Mouse (Mus musculus) ES-E14 (cell line): ENCODE measurements around the gene Prr15l. TPM values are rescaled to one million over a fixed set of nuclear protein-coding genes. Genes with fewer than 3 reads are reported as not detected.

Experiments
- DNase-seq: peaks from one replicate; pipeline ENCODE4 v3.0.0-alpha.2; 2013; ENCODE audit warnings: low read depth, low spot score
- H3K27ac ChIP-seq: 2 replicates; pipeline ENCODE4 v1.5.1; 2012; ENCODE audit warnings: low read depth, mild to moderate bottlenecking, low read length, moderate library complexity, mixed read lengths; ENCODE audit not compliant: poor library complexity, insufficient read depth, severe bottlenecking
- H3K36me3 ChIP-seq: 2 replicates; pipeline ENCODE4 v1.6.1; 2012; ENCODE audit warnings: mild to moderate bottlenecking, low read length, moderate library complexity, mixed read lengths; ENCODE audit not compliant: control insufficient read depth, poor library complexity, insufficient read depth, severe bottlenecking
- H3K4me1 ChIP-seq, 2 experiments: fragments of 150-350 bp in 1 of 2; sonication (generic) in 1 of 2; 2 replicates each; pipeline ENCODE4 v1.6.1; 2012; ENCODE audit warnings: low read length in 2 of 2, mild to moderate bottlenecking in 1 of 2, mixed read lengths in 1 of 2; ENCODE audit not compliant: control insufficient read depth in 2 of 2, insufficient read depth in 2 of 2, poor library complexity in 1 of 2
- H3K4me3 ChIP-seq, 2 experiments: fragments of 150-350 bp in 1 of 2; sonication (generic) in 1 of 2; 2 replicates each; pipeline ENCODE4 v1.5.1; 2012; ENCODE audit warnings: low read length in 2 of 2, low read depth in 1 of 2, mild to moderate bottlenecking in 1 of 2, mixed read lengths in 1 of 2; ENCODE audit not compliant: insufficient read depth in 1 of 2, poor library complexity in 1 of 2, severe bottlenecking in 1 of 2
- H3K9ac ChIP-seq: 2 replicates; pipeline ENCODE4 v1.6.1; 2012; ENCODE audit warnings: low read depth, mild to moderate bottlenecking, low read length, mixed read lengths; ENCODE audit not compliant: poor library complexity, insufficient read depth, severe bottlenecking
- H3K9me3 ChIP-seq: fragments of 150-350 bp; sonication (generic); 2 replicates; pipeline ENCODE4 v1.6.1; 2012; ENCODE audit warnings: low read depth, mild to moderate bottlenecking, low read length; ENCODE audit not compliant: control insufficient read depth, insufficient read depth
- CHD2 ChIP-seq: IDR thresholded peaks from 2 replicates; pipeline ENCODE4 v1.6.1; 2014; ENCODE audit warnings: mild to moderate bottlenecking, low read depth, low read length, inconsistent platforms
- HCFC1 ChIP-seq: IDR thresholded peaks from 2 replicates; pipeline ENCODE4 v1.6.1; 2012; ENCODE audit warnings: low read length, inconsistent platforms, borderline replicate concordance; ENCODE audit not compliant: insufficient read depth
- MAFK ChIP-seq: IDR thresholded peaks from 2 replicates; pipeline ENCODE4 v1.6.1; 2014; ENCODE audit warnings: mild to moderate bottlenecking, low read depth, low read length, inconsistent platforms; ENCODE audit not compliant: insufficient read depth
- ZC3H11A ChIP-seq: IDR thresholded peaks from 2 replicates; pipeline ENCODE4 v1.6.1; 2012; ENCODE audit warnings: low read depth, mild to moderate bottlenecking, inconsistent platforms, low read length, borderline replicate concordance
- ZNF384 ChIP-seq: IDR thresholded peaks from 2 replicates; pipeline ENCODE4 v1.6.1; 2012; ENCODE audit warnings: low read depth, low read length, inconsistent platforms
- in situ Hi-C, 2 experiments: fragments of 600-800 bp; cut with MboI; formaldehyde crosslinking; loops; one replicate each; pipeline ENCODE4 v1.15.1; 2025; ENCODE audit warnings: low sequenced_read_pairs in 2 of 2, inconsistent platforms in 1 of 2; ENCODE audit not compliant: unreplicated experiment in 2 of 2
- total RNA-seq: library from RNA; depleted of rRNA; stranded (reverse); fragments of 300-350 nt; gene quantifications from 2 replicates; pipeline ENCODE4 v1.2.3, GENCODE M21; 2012

Gene Prr15l
- total RNA-seq, 1 experiment: 0.67 TPM

GRCm38 (mm10) chr11:96935872-96936650, 8.2 kb downstream of the Prr15l start:
- no peak overlapping the region for H3K4me3 ChIP-seq
- no peaks in the 10 kb centered on the region for H3K9me3 ChIP-seq
- no peak overlapping the region for H3K27ac ChIP-seq
- in situ Hi-C loops: no loop called here
- no peak for DNase-seq
- peaks cover 0 to 12% of the 10 kb centered on the region in 2 experiments; a peak in 2 of 4 replicates for H3K4me1 ChIP-seq
- TF ChIP-seq HCFC1 (no peak), MAFK (no peak), ZC3H11A (no peak), CHD2 (no peak), ZNF384 (no peak)
- no peaks in the 10 kb centered on the region for H3K36me3 ChIP-seq
- no peak overlapping the region for H3K9ac ChIP-seq

GRCm38 (mm10) chr11:96937549-96938425, 9.9 kb downstream of the Prr15l start:
- Histone ChIP-seq H3K36me3 (no peaks in the 10 kb centered on the region), H3K4me1 (peaks cover 0 to 7% of the 10 kb centered on the region in 2 experiments; a peak in 1 of 4 replicates), H3K9ac (no peak overlapping the region), H3K9me3 (no peaks in the 10 kb centered on the region), H3K27ac (no peak overlapping the region), H3K4me3 (no peak overlapping the region)
- no peak for DNase-seq
- TF ChIP-seq ZC3H11A: no peak
- no peak for TF ChIP-seq ZNF384
- no peak for TF ChIP-seq HCFC1
- TF ChIP-seq MAFK: no peak
- TF ChIP-seq CHD2: no peak
- in situ Hi-C loops: no loop called here

- H3K27ac ChIP-seq: no peak overlapping the region
- in situ Hi-C loops: no loop called here
- H3K4me3 ChIP-seq: no peak overlapping the region
- H3K36me3 ChIP-seq: no peaks in the 10 kb centered on the region
- no peak overlapping the region for H3K9ac ChIP-seq
- H3K9me3 ChIP-seq: no peaks in the 10 kb centered on the region
- no peak for DNase-seq
- TF ChIP-seq HCFC1 (no peak), ZNF384 (no peak), ZC3H11A (no peak), MAFK (no peak), CHD2 (no peak)
- H3K4me1 ChIP-seq: peaks cover 0 to 7% of the 10 kb centered on the region in 2 experiments; a peak in 1 of 4 replicates
Measured at GRCm38 (mm10) chr11:96938426-96938800, 10.5 kb downstream of the Prr15l start.

- in situ Hi-C loops: no loop called here
- Histone ChIP-seq H3K9ac (no peak overlapping the region), H3K4me3 (no peak overlapping the region), H3K9me3 (no peaks in the 10 kb centered on the region), H3K27ac (no peak overlapping the region), H3K36me3 (no peaks in the 10 kb centered on the region), H3K4me1 (peaks cover 0 to 4% of the 10 kb centered on the region in 2 experiments; a peak in 1 of 4 replicates)
- DNase-seq: no peak
- TF ChIP-seq HCFC1 (no peak), CHD2 (no peak), ZC3H11A (no peak), MAFK (no peak), ZNF384 (no peak)
Measured at GRCm38 (mm10) chr11:96940578-96941465, 12.9 kb downstream of the Prr15l start.
